ENCODE assay signal across 23 mouse cellular contexts in the genomic region with DNA sequence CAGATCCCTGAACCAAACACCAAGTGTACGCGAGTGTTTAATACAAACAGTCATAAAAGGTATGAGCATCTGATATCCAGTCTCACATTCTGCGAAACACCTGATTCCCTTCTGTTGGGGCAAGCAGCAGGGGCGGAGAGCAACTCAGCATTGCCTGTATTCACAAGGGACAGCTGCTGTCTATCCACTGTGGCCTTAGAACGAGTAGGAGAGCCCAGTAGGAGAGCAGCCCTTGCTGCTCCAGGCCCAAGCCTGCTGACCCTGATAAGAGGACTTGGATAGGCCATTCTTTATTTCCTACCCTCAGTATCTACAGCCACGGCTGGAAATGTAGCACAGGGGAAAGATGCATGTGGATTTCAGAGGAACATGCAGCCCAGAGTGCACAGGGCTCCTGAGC. TPM values are rescaled to one million over a fixed set of nuclear protein-coding genes. Genes with fewer than 3 reads are reported as not detected.
A peak's percentile ranks its signal among the peaks of the same experiment; 100 is the strongest.
DNase-seq lines count a peak whose midpoint lies in the region; ATAC-seq and TF ChIP-seq lines count a peak whose summit lies in the region.
"Had no signal": no experiment of that assay in that cellular context is flagged by ENCODE, and none has a peak within 500 bp of the region (broad histone marks: within the 10 kb centered on the region; RNA-seq: fewer than 3 reads in every experiment).

No protein-coding gene starts in this region.

- TF ChIP-seq CTCF in layer of hippocampus, adult 2 months (conservative IDR thresholded peaks at IDR 0.05) = no peak
- no peak for TF ChIP-seq CTCF in midbrain, postnatal 0 days (IDR thresholded peaks at IDR 0.05)

- H3K4me1 ChIP-seq in embryonic facial prominence, embryonic 13.5 days = peaks cover 15% of the 10 kb centered on the region
- H3K4me1 ChIP-seq in embryonic facial prominence, embryonic 10.5 days = peaks cover 15% of the 10 kb centered on the region
- peaks cover 31% of the 10 kb centered on the region for H3K4me1 ChIP-seq in kidney, embryonic 15.5 days
- peaks cover 12% of the 10 kb centered on the region for H3K4me1 ChIP-seq in midbrain, embryonic 16.5 days (ENCODE audit: control insufficient read depth, insufficient read depth, low read length)
- no peaks in the 10 kb centered on the region; the same call in 1 of the 2 replicates for H3K4me1 ChIP-seq in midbrain, postnatal 0 days (ENCODE audit: insufficient read depth, low read length)
- H3K4me1 ChIP-seq: embryonic facial prominence, embryonic 15.5 days had no signal

- no peaks in the 10 kb centered on the region for H3K27me3 ChIP-seq in embryonic facial prominence, embryonic 13.5 days
- no peaks in the 10 kb centered on the region for H3K27me3 ChIP-seq in embryonic facial prominence, embryonic 10.5 days (replicated peaks; ENCODE audit: low read depth, poor library complexity, severe bottlenecking)
- no peaks in the 10 kb centered on the region for H3K27me3 ChIP-seq in kidney, embryonic 15.5 days
- no peaks in the 10 kb centered on the region for H3K27me3 ChIP-seq in midbrain, embryonic 16.5 days (ENCODE audit: control insufficient read depth, insufficient read depth, low read depth, low read length)
- no peaks in the 10 kb centered on the region for H3K27me3 ChIP-seq in midbrain, postnatal 0 days (ENCODE audit: insufficient read depth, low read length)
- H3K27me3 ChIP-seq: embryonic facial prominence, embryonic 15.5 days; hindbrain, embryonic 12.5 days had no signal

- no peak overlapping the region for H3K4me3 ChIP-seq in embryonic facial prominence, embryonic 13.5 days
- no peak overlapping the region for H3K4me3 ChIP-seq in embryonic facial prominence, embryonic 10.5 days
- H3K4me3 ChIP-seq in kidney, embryonic 15.5 days (replicated peaks) = no peak overlapping the region
- no peak overlapping the region for H3K4me3 ChIP-seq in layer of hippocampus, adult 2 months
- no peak overlapping the region for H3K4me3 ChIP-seq in midbrain, embryonic 16.5 days (ENCODE audit: low read depth, low read length)
- no peak overlapping the region for H3K4me3 ChIP-seq in midbrain, postnatal 0 days (ENCODE audit: low read depth, low read length)
- H3K4me3 ChIP-seq: embryonic facial prominence, embryonic 15.5 days; gastrocnemius, adult 2 months; hindbrain, embryonic 12.5 days had no signal

- no peak overlapping the region for H3K4me2 ChIP-seq in embryonic facial prominence, embryonic 13.5 days
- H3K4me2 ChIP-seq in kidney, embryonic 15.5 days = no peak overlapping the region
- no peak overlapping the region for H3K4me2 ChIP-seq in midbrain, embryonic 16.5 days (ENCODE audit: low read length)
- H3K4me2 ChIP-seq in midbrain, postnatal 0 days (ENCODE audit: low read depth, low read length, poor library complexity, severe bottlenecking) = no peak overlapping the region
- H3K4me2 ChIP-seq: embryonic facial prominence, embryonic 15.5 days; heart, embryonic 11.5 days; hindbrain, embryonic 12.5 days had no signal

- 0 out of 2 replicates have a peak overlapping the region, but pooled peaks have one; percentile 7 for H3K9ac ChIP-seq in embryonic facial prominence, embryonic 13.5 days
- H3K9ac ChIP-seq in kidney, embryonic 15.5 days = no peak overlapping the region
- 0 out of 2 replicates have a peak overlapping the region, but pooled peaks have one; percentile 14 for H3K9ac ChIP-seq in midbrain, embryonic 16.5 days (ENCODE audit: low read depth, low read length)
- no peak overlapping the region for H3K9ac ChIP-seq in midbrain, postnatal 0 days (replicated peaks; ENCODE audit: low read length, poor library complexity, severe bottlenecking)
- H3K9ac ChIP-seq: embryonic facial prominence, embryonic 15.5 days; forebrain, postnatal 0 days; hindbrain, embryonic 12.5 days had no signal

- WGBS in embryonic facial prominence, embryonic 13.5 days = 73% methylated on average over 6 of the region's 6 CpGs
- 81% methylated on average over 6 of the region's 6 CpGs for whole genome bisulfite sequencing in embryonic facial prominence, embryonic 10.5 days
- WGBS in kidney, embryonic 15.5 days = 35% methylated on average over 6 of the region's 6 CpGs
- WGBS in midbrain, embryonic 16.5 days = 74% methylated on average over 6 of the region's 6 CpGs
- 84% methylated on average over 6 of the region's 6 CpGs for WGBS in midbrain, postnatal 0 days

- no peak overlapping the region for H3K27ac ChIP-seq in embryonic facial prominence, embryonic 13.5 days
- no peak overlapping the region for H3K27ac ChIP-seq in embryonic facial prominence, embryonic 10.5 days (replicated peaks)
- peak overlapping the region; percentile 64 for H3K27ac ChIP-seq in kidney, embryonic 15.5 days
- H3K27ac ChIP-seq in layer of hippocampus, adult 2 months = peak overlapping the region; percentile 29
- H3K27ac ChIP-seq in midbrain, embryonic 16.5 days (ENCODE audit: low read length) = no peak overlapping the region
- no peak overlapping the region for H3K27ac ChIP-seq in midbrain, postnatal 0 days (ENCODE audit: low read depth, low read length)
- H3K27ac ChIP-seq: embryonic facial prominence, embryonic 15.5 days; gastrocnemius, adult 2 months; hindbrain, embryonic 12.5 days had no signal

- no peaks in the 10 kb centered on the region for H3K9me3 ChIP-seq in embryonic facial prominence, embryonic 13.5 days
- H3K9me3 ChIP-seq in embryonic facial prominence, embryonic 10.5 days = no peaks in the 10 kb centered on the region
- H3K9me3 ChIP-seq in kidney, embryonic 15.5 days (replicated peaks) = no peaks in the 10 kb centered on the region
- H3K9me3 ChIP-seq in midbrain, embryonic 16.5 days (replicated peaks; ENCODE audit: control insufficient read depth, low read length, poor library complexity, severe bottlenecking) = no peaks in the 10 kb centered on the region
- no peaks in the 10 kb centered on the region for H3K9me3 ChIP-seq in midbrain, postnatal 0 days (ENCODE audit: low read length)
- H3K9me3 ChIP-seq: embryonic facial prominence, embryonic 15.5 days; hindbrain, embryonic 12.5 days had no signal

- no peaks in the 10 kb centered on the region; the same call in 1 of the 2 replicates for H3K36me3 ChIP-seq in embryonic facial prominence, embryonic 13.5 days
- no peaks in the 10 kb centered on the region for H3K36me3 ChIP-seq in embryonic facial prominence, embryonic 10.5 days (replicated peaks)
- peaks cover 17% of the 10 kb centered on the region for H3K36me3 ChIP-seq in kidney, embryonic 15.5 days
- no peaks in the 10 kb centered on the region for H3K36me3 ChIP-seq in midbrain, embryonic 16.5 days (ENCODE audit: control insufficient read depth, insufficient read depth, low read length)
- H3K36me3 ChIP-seq in midbrain, postnatal 0 days (ENCODE audit: insufficient read depth, low read length) = no peaks in the 10 kb centered on the region
- H3K36me3 ChIP-seq: embryonic facial prominence, embryonic 15.5 days; hindbrain, embryonic 12.5 days had no signal

- ATAC-seq in embryonic facial prominence, embryonic 13.5 days (ENCODE audit: insufficient number of reproducible peaks, insufficient read depth, low FRiP score, low TSS enrichment, low read depth) = no peak
- peak; percentile 57 for ATAC-seq in kidney, embryonic 15.5 days (replicated peaks; ENCODE audit: low FRiP score)
- no peak for ATAC-seq in midbrain, embryonic 16.5 days
- no peak for ATAC-seq in midbrain, postnatal 0 days (ENCODE audit: low FRiP score)
- ATAC-seq: activated CD4-positive, CD25-positive, alpha-beta regulatory T cell, adult 4 months; forebrain, embryonic 14.5 days had no signal

- DNase-seq in embryonic facial prominence, embryonic 10.5 days (ENCODE audit: low spot score) = no peak
- DNase-seq in kidney, adult 9 months = no peak
- no peak for DNase-seq in layer of hippocampus, adult 2 months (ENCODE audit: low spot score in 2 of 2)
- no peak for DNase-seq in layer of hippocampus, adult 9-11 months
- DNase-seq in midbrain, postnatal 0 days (ENCODE audit: low spot score) = no peak
- DNase-seq: adrenal gland, adult 8-10 months; adrenal gland, postnatal 25 days; cerebellum, adult 11-12 months; cerebellum, adult 8-10 months; cerebellum, postnatal 10 days; cerebellum, postnatal 36 days; embryo, embryonic 11 days; forebrain, postnatal 0 days; gastrocnemius, adult 2 months; gastrocnemius, postnatal 14 days had no signal

RNA-seq across cellular contexts. Expression of a gene that starts 38.7 kb away (rescaled TPM):
- polyA plus RNA-seq in embryonic facial prominence, embryonic 13.5 days (2015; fragmentation: Nextera tagmentation; extraction: Ambion mirVana) = 65.1 and 68.4 TPM in 2 replicates
- 35.0 and 37.0 TPM in 2 replicates for polyA plus RNA-seq in embryonic facial prominence, embryonic 10.5 days (2016; fragmentation: Nextera tagmentation; extraction: Ambion mirVana)
- 114 TPM in 2 replicates for polyA plus RNA-seq in kidney, embryonic 15.5 days (2015; fragmentation: Nextera tagmentation; extraction: Ambion mirVana)
- 10 to 100 TPM; 28.1 to 28.9 TPM for total RNA-seq in layer of hippocampus, adult 2 months (2021)
- polyA plus RNA-seq in midbrain, embryonic 16.5 days (2015; fragmentation: Nextera tagmentation; extraction: Ambion mirVana) = 32.1 and 32.2 TPM in 2 replicates
- 17.7 and 22.7 TPM in 2 replicates for total RNA-seq in midbrain, postnatal 0 days (2014; rRNA removed)
- 32.8 and 37.6 TPM in 2 replicates for polyA plus RNA-seq in midbrain, postnatal 0 days (2015; fragmentation: Nextera tagmentation; extraction: Ambion mirVana)

RNA-seq across cellular contexts. Expression of a gene that starts 38.8 kb away (rescaled TPM):
- polyA plus RNA-seq in embryonic facial prominence, embryonic 13.5 days (2015; fragmentation: Nextera tagmentation; extraction: Ambion mirVana) = 19.4 and 25.0 TPM in 2 replicates
- polyA plus RNA-seq in embryonic facial prominence, embryonic 10.5 days (2016; fragmentation: Nextera tagmentation; extraction: Ambion mirVana) = 8.1 and 8.7 TPM in 2 replicates
- 24.0 and 24.7 TPM in 2 replicates for polyA plus RNA-seq in kidney, embryonic 15.5 days (2015; fragmentation: Nextera tagmentation; extraction: Ambion mirVana)
- 10 to 100 TPM in 1 of 2 experiments, 1 to 10 TPM in 1; 8.6 to 10.3 TPM for total RNA-seq in layer of hippocampus, adult 2 months (2021)
- polyA plus RNA-seq in midbrain, embryonic 16.5 days (2015; fragmentation: Nextera tagmentation; extraction: Ambion mirVana) = 6.2 and 6.7 TPM in 2 replicates
- 3.4 and 3.9 TPM in 2 replicates for total RNA-seq in midbrain, postnatal 0 days (2014; rRNA removed)
- 3.9 and 4.3 TPM in 2 replicates for polyA plus RNA-seq in midbrain, postnatal 0 days (2015; fragmentation: Nextera tagmentation; extraction: Ambion mirVana)

Comparison
In these comparisons a context has a peak if more than half of its experiments do, and no peak if none do; other contexts are left out.
1. H3K9ac ChIP-seq: peak in embryonic facial prominence, embryonic 13.5 days (single experiment) and midbrain, embryonic 16.5 days (single experiment); none in kidney, embryonic 15.5 days (single experiment) and midbrain, postnatal 0 days (single experiment).
2. H3K27ac ChIP-seq: peak in kidney, embryonic 15.5 days (single experiment) and layer of hippocampus, adult 2 months (single experiment); none in embryonic facial prominence, embryonic 13.5 days (single experiment), embryonic facial prominence, embryonic 10.5 days (single experiment), midbrain, embryonic 16.5 days (single experiment) and midbrain, postnatal 0 days (single experiment).